Mouse (Mus musculus) midbrain, embryonic 11.5 days (tissue): Measurements from ENCODE around the gene Il4i1. TPM values are rescaled to one million over a fixed set of nuclear protein-coding genes. Genes with fewer than 3 reads are reported as not detected.

Experiments used
- ATAC-seq: fragments of 200-750 bp; cut with Nextera tagmentation; 2 replicates; pipeline ENCODE4 v1.8.0; 2017; ENCODE audit warnings: moderate TSS enrichment, moderate library complexity; ENCODE audit not compliant: low FRiP score
- DNase-seq: peaks from one replicate; pipeline ENCODE4 v3.0.0; 2015; ENCODE audit warnings: low spot score; ENCODE audit errors: missing footprints
- H3K27ac ChIP-seq: fragments of 300-500 bp; sonication (generic); 2 replicates; pipeline ENCODE4 v1.5.1; 2014; ENCODE audit warnings: low read depth, low read length
- H3K27me3 ChIP-seq: fragments of 300-500 bp; sonication (generic); 2 replicates; pipeline ENCODE4 v1.6.1; 2014; ENCODE audit warnings: mild to moderate bottlenecking, low read length, moderate library complexity, mixed read lengths; ENCODE audit not compliant: control insufficient read depth, insufficient read depth
- H3K36me3 ChIP-seq: fragments of 300-500 bp; sonication (generic); 2 replicates; pipeline ENCODE4 v1.6.1; 2014; ENCODE audit warnings: mild to moderate bottlenecking, low read length, moderate library complexity, mixed read lengths; ENCODE audit not compliant: control insufficient read depth, insufficient read depth
- H3K4me1 ChIP-seq: fragments of 300-500 bp; sonication (generic); 2 replicates; pipeline ENCODE4 v1.6.1; 2014; ENCODE audit warnings: low read length; ENCODE audit not compliant: control insufficient read depth, insufficient read depth
- H3K4me2 ChIP-seq: fragments of 300-500 bp; sonication (generic); 2 replicates; pipeline ENCODE4 v1.6.1; 2014; ENCODE audit warnings: mild to moderate bottlenecking, moderate library complexity
- H3K4me3 ChIP-seq: fragments of 300-500 bp; sonication (generic); 2 replicates; pipeline ENCODE4 v1.5.1; 2014; ENCODE audit warnings: low read depth, low read length
- H3K9ac ChIP-seq: fragments of 300-500 bp; sonication (generic); 2 replicates; pipeline ENCODE4 v1.6.1; 2014; ENCODE audit warnings: low read length
- H3K9me3 ChIP-seq: fragments of 300-500 bp; sonication (generic); 2 replicates; pipeline ENCODE4 v1.6.1; 2016; ENCODE audit warnings: low read length; ENCODE audit not compliant: control insufficient read depth
- WGBS: fragments of 180-500 bp; shearing (Covaris S2); extraction: QIAGEN DNeasy Blood & Tissue Kit; methylation state at CpG from one replicate; pipeline ENCODE4 v1.1.7; 2014; 5-methylcytosine and 5-hydroxymethylcytosine counted together
- polyA plus RNA-seq: library from polyadenylated mRNA; unstranded; fragments of >200 nt; fragmentation: Nextera tagmentation; extraction: Ambion mirVana; gene quantifications from 2 replicates; pipeline ENCODE4 v1.2.1, GENCODE M21; 2014

Il4i1 gene
- polyA plus RNA-seq, 1 experiment from 2014 or later, result 1.2 TPM

DNA sequence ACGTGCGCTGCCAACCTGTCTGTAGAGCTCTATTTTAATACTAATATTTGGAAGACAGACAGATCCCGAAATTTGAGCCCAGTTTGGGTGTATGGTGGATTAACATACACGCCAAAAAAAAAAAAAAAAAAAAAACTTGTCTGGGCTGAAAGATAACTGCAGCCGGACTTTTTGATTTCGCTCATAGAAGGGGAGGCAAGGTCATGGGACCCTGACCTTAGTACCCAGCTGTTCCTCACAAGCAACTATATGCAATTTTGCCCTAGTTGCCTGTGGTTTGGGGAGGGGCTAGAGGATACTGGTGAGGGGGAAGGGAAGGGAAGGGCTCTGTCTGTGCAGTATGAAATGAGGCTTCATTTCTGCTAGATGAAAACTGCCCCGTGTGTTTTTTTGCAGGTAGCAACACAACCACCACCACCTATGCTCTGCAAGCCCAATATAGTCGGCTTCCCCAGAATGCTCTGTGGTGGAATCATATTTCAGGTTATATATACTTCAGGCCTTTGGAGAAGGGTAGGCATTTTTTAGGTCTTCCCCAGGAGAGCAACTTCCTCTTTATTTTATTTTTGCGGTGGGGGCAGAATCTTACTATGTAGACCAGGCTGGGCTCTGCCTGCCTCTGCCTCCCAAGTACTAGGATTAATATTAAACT is 40.2 kb downstream of the Il4i1 start:
- Histone ChIP-seq H3K27me3 (no peaks in the 10 kb centered on the region), H3K36me3 (peaks cover 2% of the 10 kb centered on the region; the same call in 1 of the 2 replicates), H3K27ac (no peak overlapping the region), H3K9ac (no peak overlapping the region), H3K4me2 (peak overlapping the region; percentile 95), H3K4me1 (peaks cover 29% of the 10 kb centered on the region), H3K4me3 (peak overlapping the region; percentile 72; the same call in 1 of the 2 replicates), H3K9me3 (no peaks in the 10 kb centered on the region)
- ATAC-seq (no peak), DNase-seq (no peak)
- WGBS, result 69% methylated on average over 9 of the region's 9 CpGs

DNA sequence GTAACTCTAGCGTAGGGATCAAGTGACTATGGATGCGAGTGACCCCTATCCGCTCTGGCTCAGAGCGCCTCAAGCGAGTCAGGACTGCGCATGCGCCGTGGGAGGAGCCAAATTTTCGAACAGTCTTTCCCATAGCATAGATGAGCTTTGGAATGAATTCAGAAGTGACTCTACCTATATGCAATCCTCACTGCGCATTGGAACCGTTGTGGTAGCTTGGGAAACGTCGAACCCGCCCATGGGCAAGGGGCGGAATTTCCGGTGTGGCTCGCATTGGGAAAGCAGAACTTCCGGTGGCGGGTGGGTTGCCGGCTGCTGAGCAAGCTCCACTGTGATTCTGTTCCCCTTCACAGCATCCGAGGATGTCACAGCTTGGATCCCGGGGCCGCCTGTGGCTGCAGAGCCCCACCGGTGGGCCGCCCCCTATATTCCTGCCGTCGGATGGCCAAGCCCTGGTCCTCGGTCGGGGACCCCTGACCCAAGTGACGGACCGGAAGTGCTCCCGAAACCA is 40.9 kb downstream of the Il4i1 start, which contains the start of gene Pnkp:
Gene Pnkp (plus strand): TSS at position 98 of the 511 bp plus-strand sequence.
- Histone ChIP-seq H3K27ac (peak within 1 kb of the TSS; percentile 83), H3K4me2 (peak within 1 kb of the TSS; percentile 95), H3K9ac (peak within 1 kb of the TSS; percentile 81), H3K4me3 (peak within 1 kb of the TSS; percentile 72), H3K36me3 (peaks cover 2% of the 10 kb centered on the region; the same call in 1 of the 2 replicates), H3K4me1 (peaks cover 29% of the 10 kb centered on the region), H3K27me3 (no peaks in the 10 kb centered on the region), H3K9me3 (no peaks in the 10 kb centered on the region)
- peak; percentile 98 for DNase-seq
- ATAC-seq, result peak; percentile 45; the same call in 1 of the 2 replicates
- WGBS, result under 1% methylated on average over 32 of the region's 32 CpGs

DNA sequence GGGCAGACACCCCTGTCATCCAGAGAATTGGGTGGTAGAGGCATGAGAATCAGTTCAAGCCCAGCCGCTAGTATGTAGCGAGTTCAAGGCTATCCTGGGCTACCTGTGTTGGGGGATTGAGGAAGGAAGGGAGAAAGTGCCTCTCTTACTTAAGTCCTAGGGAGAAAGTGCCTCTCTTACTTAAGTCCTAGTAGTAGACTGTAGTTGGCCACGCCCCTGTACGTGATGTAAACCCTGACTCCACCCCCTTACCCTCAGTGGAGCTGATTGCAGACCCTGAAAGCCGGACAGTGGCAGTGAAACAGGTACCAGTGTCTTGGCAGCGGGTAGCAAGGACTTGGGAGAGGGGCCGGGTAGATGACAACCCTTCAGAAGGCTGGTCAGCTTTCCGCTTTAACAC is 41.7 kb downstream of the Il4i1 start:
- peak overlapping the region; percentile 72 for H3K4me3 ChIP-seq
- 31% methylated on average over 8 of the region's 8 CpGs for WGBS
- H3K9ac ChIP-seq, result peak overlapping the region; percentile 81
- ATAC-seq (no peak), DNase-seq (no peak)
- no peak overlapping the region for H3K27ac ChIP-seq
- H3K27me3 ChIP-seq, result no peaks in the 10 kb centered on the region
- H3K4me1 ChIP-seq, result peaks cover 29% of the 10 kb centered on the region
- no peaks in the 10 kb centered on the region for H3K9me3 ChIP-seq
- H3K36me3 ChIP-seq, result peaks cover 3% of the 10 kb centered on the region
- H3K4me2 ChIP-seq, result peak overlapping the region; percentile 95

DNA sequence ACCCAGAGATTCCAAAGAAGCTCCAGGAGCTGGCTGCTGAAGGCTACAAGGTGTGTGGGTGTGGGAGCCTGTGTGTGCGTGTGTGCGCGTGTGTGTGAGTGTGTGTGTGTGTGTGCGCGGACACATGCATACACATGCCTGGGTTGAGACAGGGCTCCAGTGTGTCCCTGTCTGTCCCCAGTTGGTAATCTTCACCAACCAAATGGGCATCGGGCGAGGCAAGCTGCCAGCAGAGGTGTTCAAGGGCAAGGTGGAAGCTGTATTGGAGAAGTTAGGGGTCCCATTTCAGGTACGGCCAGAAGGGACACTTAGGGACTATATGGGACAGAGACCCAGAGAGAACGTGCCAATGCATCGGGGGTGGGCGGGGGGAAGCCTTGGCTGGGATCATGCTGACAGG is 43.7 kb downstream of the Il4i1 start:
- ATAC-seq (no peak), DNase-seq (no peak)
- H3K27ac ChIP-seq, result no peak overlapping the region
- no peak overlapping the region for H3K4me3 ChIP-seq
- H3K4me2 ChIP-seq, result no peak overlapping the region
- 89% methylated on average over 11 of the region's 11 CpGs for WGBS
- H3K36me3 ChIP-seq, result peaks cover 20% of the 10 kb centered on the region
- H3K9me3 ChIP-seq, result no peaks in the 10 kb centered on the region
- no peak overlapping the region for H3K9ac ChIP-seq
- peaks cover 18% of the 10 kb centered on the region for H3K4me1 ChIP-seq
- H3K27me3 ChIP-seq, result no peaks in the 10 kb centered on the region

DNA sequence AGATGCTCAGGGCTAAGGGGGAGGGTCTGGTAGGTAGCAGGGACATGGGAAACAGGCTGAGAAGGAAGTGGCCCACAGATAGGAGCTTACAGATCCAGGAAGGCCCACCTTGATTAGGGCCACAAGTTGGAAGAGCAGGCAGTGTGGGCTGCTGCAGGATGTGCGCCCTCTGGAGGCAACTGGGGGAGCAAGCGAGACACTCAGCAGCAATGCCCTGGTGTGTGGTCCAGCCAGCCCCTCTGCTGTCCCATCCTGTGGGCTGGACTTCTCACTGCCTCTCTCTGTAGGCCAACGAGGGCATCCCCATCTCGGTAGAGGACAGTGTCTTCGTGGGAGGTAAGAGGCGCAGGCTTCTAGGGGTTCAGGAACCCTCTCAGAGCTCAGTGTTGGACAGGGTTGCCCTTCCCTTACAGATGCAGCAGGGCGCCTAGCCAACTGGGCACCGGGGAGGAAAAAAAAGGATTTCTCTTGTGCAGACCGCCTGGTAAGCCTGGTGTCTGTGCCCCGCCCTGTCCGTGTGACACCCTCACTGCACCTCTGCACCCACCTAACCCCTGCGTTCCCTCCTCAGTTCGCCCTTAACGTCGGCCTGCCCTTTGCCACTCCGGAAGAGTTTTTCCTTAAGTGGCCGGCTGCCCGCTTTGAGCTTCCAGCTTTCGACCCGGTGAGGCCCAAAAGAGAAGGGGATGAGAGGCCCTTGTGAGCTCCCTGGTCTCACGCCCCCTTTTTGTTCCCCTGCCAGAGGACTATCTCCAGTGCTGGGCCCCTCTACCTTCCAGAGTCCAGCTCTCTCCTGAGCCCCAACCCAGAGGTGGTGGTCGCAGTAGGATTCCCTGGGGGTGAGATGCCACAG is 44.6 kb downstream of the Il4i1 start:
- Histone ChIP-seq H3K36me3 (peaks cover 24% of the 10 kb centered on the region), H3K27me3 (no peaks in the 10 kb centered on the region), H3K9ac (no peak overlapping the region), H3K4me1 (peaks cover 15% of the 10 kb centered on the region), H3K9me3 (no peaks in the 10 kb centered on the region), H3K4me2 (no peak overlapping the region; the same call in 1 of the 2 replicates), H3K4me3 (peak overlapping the region; percentile 5; the same call in 1 of the 2 replicates), H3K27ac (peak overlapping the region; percentile 20)
- ATAC-seq (peak; percentile 56), DNase-seq (peak; percentile 94)
- WGBS, result 61% methylated on average over 22 of the region's 22 CpGs

DNA sequence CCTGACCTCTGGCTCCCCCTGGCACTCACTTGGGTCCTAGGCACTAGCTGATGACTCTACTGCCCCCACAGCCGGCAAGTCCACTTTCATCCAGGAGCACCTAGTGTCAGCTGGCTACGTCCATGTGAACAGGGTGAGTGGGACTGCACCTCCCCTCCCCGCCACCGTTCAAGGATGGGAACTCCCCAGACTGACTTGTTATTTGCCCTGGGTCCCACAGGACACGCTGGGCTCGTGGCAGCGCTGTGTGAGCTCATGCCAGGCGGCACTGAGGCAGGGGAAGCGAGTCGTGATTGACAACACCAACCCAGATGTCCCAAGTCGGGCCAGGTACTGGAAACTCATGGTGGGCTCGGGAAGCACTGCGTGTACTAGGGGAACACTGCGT is 45.2 kb downstream of the Il4i1 start:
- H3K9ac ChIP-seq, result no peak overlapping the region
- peaks cover 16% of the 10 kb centered on the region for H3K4me1 ChIP-seq
- no peaks in the 10 kb centered on the region for H3K27me3 ChIP-seq
- ATAC-seq (no peak), DNase-seq (no peak)
- no peak overlapping the region; the same call in 1 of the 2 replicates for H3K27ac ChIP-seq
- no peak overlapping the region for H3K4me3 ChIP-seq
- H3K4me2 ChIP-seq, result no peak overlapping the region
- 86% methylated on average over 14 of the region's 14 CpGs for WGBS
- peaks cover 26% of the 10 kb centered on the region for H3K36me3 ChIP-seq
- H3K9me3 ChIP-seq, result no peaks in the 10 kb centered on the region

DNA sequence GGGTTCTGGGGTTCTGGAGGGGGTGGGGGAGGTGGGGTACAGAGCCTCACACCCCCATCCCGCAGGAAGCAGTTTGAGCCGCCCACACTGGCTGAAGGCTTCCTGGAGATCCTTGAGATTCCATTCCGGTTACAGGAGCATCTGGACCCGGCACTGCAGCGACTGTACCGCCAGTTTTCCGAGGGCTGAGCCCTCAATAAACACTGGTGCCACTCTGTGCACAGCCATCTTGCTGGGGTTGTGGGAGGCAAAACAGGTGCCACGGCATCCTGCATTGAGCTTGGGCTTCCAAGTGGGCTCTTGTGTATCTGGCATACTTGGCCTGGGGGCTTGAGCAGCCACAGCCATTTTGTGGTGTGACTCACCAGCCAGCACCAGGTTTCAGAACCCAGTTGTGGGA is 46.2 kb downstream of the Il4i1 start:
- H3K9me3 ChIP-seq, result no peaks in the 10 kb centered on the region
- WGBS, result 93% methylated on average over 8 of the region's 8 CpGs
- no peak overlapping the region for H3K4me2 ChIP-seq
- no peak overlapping the region for H3K27ac ChIP-seq
- H3K27me3 ChIP-seq, result no peaks in the 10 kb centered on the region
- DNase-seq (peak; percentile 85), ATAC-seq (no peak)
- H3K36me3 ChIP-seq, result peaks cover 26% of the 10 kb centered on the region
- H3K9ac ChIP-seq, result no peak overlapping the region
- H3K4me3 ChIP-seq, result no peak overlapping the region
- peaks cover 24% of the 10 kb centered on the region for H3K4me1 ChIP-seq

DNA sequence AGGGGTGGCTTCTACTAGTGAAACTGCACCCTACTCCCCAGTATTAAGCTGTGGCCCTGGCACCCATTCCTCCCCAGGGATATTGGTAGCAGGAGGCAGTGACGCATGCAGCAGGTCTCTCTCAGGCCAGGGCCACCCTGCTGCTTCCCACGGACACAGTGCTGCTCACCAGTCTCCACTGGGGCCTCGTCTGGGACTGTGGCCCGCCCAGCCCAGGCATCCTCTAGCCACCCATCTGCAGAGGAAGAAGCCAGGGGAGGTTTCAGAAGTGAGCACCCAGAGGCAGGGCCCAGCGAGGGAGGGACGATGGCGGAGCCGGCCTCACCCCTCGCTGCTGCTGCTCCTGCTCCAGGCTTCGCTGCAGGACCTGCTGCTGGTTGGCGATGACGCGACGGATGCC is 47.0 kb downstream of the Il4i1 start:
- H3K9me3 ChIP-seq, result no peaks in the 10 kb centered on the region
- H3K27me3 ChIP-seq, result no peaks in the 10 kb centered on the region
- no peak overlapping the region for H3K27ac ChIP-seq
- H3K36me3 ChIP-seq, result peaks cover 26% of the 10 kb centered on the region
- no peak overlapping the region for H3K4me2 ChIP-seq
- ATAC-seq, result no peak
- no peak overlapping the region for H3K4me3 ChIP-seq
- peak; percentile 80 for DNase-seq
- WGBS, result 90% methylated on average over 14 of the region's 14 CpGs
- H3K9ac ChIP-seq, result no peak overlapping the region
- H3K4me1 ChIP-seq, result peaks cover 25% of the 10 kb centered on the region
